Mouse (Mus musculus) left cerebral cortex, postnatal 25 days (tissue): Measurements from ENCODE around the gene Ift43. TPM values are rescaled to one million over a fixed set of nuclear protein-coding genes. Genes with fewer than 3 reads are reported as not detected.

Experiments used
- DNase-seq, 2 experiments: peaks; one replicate each; pipeline ENCODE4 v3.0.0; 2022; ENCODE audit warnings: low spot score in 2 of 2, mixed read lengths in 1 of 2
- intact Hi-C: fragments of 180-260 bp; cut with DNase I; formaldehyde crosslinking; loops from one replicate; pipeline ENCODE4 v1.15.1; 2025
- total RNA-seq, 2 experiments: library from RNA; stranded (reverse); gene quantifications; 2 replicates each; pipeline ENCODE4 v1.2.3; 2021

Ift43 gene
- total RNA-seq, 2 experiments from 2014 or later = 11.7 to 13.1 TPM

DNA sequence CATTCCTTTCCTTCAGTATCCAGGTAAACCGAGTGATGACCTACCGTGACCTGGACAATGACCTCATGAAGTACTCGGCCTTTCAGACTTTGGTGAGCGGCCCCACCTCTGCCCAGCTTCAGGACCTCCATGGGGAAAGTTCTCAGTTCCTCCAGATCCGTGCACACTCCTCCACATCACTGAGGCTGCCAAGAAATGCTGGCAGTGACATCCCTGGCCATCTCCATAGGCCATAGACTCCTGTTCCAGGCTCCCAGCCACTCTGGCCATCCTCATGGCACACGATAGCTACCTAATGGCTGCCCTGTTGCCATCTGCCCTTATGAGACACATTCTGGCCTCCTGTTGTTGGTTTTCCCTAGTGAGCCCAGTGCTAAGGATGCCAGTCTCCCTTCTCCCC is 79.1 kb downstream of the Ift43 start:
- no peak for DNase-seq
- intact Hi-C loops = no loop called here

DNA sequence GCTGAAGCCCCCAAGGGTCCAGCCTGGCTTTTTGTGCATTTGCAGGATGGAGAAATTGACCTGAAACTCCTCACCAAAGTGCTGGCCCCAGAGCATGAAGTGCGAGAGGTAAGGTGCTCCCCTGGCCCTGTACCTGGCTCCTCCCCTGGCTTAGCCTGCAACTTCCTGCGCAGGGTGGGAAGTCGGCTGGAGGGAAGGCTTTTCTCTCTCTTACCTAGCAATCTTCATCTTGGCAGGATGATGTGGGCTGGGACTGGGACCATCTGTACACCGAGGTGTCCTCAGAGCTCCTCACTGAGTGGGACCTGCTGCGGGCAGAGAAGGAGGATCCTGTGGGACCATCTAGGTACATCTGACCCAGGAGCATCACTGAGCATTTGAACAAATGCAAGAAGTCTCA is 79.6 kb downstream of the Ift43 start:
- intact Hi-C loops = no loop called here
- DNase-seq = no peak

DNA sequence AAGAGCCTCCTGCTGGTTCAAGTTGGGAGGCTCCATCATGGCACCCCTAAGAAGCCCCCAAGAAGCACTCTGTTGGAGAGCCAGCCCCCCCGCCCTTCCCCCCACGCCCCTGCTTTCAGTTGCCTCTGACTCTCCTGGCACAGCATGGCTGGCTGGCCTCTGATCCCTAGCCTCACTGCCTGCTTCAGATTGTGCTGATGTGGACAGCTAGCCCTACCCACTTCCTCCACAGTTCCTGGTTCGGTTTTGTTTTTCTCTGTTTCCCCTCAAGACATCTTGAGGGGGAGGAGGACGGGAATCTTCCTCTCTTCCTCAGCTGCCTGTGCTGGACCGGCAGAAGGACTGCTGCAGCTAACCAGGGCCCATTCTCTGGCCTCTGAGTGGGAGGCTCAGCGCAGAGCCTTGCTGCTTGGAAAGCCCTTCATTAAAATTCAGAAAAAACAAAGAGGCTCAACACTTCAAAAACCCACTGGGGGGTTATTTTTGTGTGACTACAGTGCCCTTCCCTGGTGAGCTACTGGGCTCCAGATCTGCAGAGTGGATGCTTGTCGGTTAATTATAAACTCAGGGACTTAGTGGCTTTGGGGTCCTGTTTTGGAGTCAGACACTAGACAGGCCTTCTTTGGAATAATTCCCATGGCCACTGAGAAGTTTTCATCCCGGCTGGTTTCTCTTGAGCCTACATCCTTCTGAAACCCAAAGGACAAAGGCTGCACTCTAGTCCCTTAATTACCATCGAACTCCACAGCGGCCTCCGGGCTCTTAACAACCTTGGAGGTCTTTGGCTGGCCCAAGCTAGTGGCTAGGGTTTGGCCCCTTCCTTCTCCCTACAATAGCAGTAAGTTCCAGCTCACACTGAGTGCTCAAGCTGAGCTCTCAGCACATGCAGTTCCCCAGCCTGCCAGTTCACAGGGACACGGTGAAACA is 80.8 kb downstream of the Ift43 start:
- DNase-seq = peak; percentile 25 to 36
- intact Hi-C loops = no loop called here

DNA sequence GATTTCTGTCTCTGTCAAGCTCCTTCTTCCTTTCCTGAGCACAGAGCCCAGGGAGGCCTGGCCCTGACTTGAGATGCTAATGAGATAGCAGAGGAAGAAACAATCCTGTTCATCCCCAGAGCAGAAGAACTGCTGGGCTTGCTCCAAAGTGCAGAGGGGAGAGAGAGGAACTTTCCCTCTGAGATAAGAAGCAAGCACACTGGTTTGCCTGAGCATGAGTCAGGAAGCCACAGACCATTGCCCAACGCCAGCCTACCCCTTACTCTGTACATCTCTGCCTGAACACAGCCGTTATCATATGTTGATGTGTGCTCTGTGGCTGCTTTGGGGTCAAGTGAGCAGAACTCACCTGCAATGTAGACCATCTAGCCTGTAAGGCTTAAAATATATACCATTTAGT is 83.9 kb downstream of the Ift43 start:
- DNase-seq = no peak
- intact Hi-C loops = no loop called here

DNA sequence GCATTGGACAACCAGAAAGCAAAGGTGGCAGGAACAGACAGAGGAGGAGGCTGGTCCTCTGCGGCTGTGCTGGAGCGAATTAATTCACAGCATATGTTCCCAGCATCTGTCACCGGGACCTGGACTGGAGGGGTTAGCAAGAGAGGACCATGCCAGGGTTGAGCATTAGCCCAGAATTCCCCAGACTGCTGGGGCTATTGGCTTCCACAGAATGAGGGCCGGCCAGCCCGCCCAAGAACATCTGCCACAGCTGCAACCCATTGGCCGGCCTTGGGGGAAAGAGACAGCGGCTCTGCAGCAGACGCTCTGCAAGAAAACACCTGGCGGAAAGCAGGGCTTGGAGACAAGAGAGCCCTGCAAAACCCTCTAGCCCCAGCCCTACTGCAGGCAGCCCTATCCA is 84.7 kb downstream of the Ift43 start:
- no peak for DNase-seq
- intact Hi-C loops = no loop called here

DNA sequence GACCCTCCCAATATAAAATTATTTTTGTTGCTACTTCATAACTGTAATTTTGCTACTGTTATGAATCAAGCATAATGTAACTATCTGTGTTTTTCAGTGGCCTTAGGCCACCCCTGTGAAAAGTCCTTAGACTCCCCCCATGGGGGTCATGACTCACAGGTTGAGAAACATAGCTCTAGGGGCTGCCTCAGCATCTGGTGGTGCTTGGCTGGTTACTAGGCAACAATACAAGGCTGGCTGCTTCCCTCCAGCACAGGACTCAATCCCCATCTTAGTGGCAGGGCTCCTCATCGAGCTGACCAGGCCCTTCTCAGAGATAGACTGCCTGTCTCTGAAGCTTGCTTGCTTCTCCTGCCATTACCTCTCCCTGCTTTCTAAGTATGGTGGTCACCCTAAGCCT is 86.4 kb downstream of the Ift43 start:
- no peak for DNase-seq
- intact Hi-C loops = no loop called here

DNA sequence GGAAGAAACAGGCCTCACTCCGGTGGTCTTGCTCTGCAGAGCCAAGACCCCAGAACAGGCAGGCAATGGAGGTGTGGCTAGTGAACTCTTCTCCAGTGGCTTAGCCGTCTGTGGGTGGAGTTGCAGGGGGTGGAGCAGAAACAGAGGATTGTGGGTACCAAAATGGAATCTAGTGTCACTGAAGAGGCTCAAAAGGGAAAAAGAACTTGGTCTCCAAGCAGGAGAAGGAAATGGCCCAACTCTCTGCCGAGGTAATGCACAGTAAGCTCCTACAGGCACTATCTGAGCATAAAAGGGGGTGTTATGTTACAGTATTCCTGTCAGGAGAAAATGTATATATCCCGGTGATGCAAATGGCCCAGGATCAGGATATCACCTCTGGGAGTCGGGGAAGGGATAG is 86.9 kb downstream of the Ift43 start:
- no peak for DNase-seq
- intact Hi-C loops = no loop called here

DNA sequence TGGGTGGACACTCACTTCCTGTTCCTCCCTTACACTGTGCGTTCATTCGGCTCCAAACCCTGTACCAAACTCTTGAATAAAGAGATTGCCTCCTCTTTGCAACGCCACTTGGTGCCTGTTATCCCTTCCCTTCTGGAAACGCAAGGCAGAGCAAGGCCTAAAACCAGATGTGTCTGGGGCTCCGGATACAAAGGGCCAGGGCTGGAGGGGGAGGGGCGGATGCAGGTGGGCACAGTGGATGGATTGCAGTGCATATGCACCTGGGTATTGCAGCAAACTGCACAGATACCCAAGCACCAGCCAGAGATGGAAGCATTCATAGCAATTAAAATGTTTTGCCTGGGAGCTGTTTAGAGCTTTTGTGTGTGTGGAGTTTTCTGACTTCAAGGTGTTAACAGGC is 91.0 kb downstream of the Ift43 start:
- intact Hi-C loops = no loop called here
- DNase-seq = no peak

DNA sequence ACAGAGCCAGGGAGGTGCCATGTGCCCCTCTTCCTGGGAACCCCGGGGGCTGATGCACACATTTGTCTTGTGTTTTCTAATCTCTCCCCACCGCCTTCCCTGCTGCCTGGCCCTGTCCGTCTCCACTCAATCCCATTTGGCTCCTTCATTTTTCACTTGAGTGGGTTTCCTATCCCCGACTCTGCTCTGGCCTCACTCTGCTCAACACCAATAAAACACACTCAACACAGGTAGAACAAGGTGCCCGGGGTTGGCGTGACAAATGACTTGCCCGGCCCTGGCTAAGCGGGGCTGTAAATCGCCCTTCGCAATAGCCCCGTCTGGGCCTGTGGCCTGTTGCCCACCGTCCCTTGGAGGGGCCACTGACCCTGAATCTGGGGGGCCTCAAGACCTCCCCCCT is 92.0 kb downstream of the Ift43 start:
- intact Hi-C loops = no loop called here

DNA sequence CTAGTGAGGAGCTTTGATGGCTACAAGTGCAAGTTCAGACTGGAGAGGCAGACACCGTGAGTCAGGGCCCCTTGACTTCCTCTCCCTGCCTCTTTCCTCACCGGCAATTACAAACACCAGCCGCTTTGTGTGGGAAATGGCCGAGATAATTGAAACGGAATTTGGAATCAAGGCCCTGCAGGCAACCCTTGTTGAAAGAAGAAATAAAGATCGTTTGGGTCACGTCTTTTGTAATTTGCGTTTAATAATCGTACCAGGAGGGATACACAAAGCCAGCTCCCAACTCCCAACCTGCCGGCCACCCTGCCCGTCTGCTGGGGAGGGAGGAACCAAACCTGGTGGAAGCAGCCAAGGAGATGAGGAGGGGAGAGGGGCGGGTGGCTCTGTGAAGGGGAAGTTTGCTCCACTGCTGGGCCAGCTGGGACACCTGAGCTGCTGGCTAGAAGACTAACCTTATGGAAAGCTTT is 93.2 kb downstream of the Ift43 start:
- intact Hi-C loops = no loop called here
- DNase-seq = no peak

More for the DNA sequence above, 92.0 kb downstream of the Ift43 start:
- no peak for DNase-seq

DNA sequence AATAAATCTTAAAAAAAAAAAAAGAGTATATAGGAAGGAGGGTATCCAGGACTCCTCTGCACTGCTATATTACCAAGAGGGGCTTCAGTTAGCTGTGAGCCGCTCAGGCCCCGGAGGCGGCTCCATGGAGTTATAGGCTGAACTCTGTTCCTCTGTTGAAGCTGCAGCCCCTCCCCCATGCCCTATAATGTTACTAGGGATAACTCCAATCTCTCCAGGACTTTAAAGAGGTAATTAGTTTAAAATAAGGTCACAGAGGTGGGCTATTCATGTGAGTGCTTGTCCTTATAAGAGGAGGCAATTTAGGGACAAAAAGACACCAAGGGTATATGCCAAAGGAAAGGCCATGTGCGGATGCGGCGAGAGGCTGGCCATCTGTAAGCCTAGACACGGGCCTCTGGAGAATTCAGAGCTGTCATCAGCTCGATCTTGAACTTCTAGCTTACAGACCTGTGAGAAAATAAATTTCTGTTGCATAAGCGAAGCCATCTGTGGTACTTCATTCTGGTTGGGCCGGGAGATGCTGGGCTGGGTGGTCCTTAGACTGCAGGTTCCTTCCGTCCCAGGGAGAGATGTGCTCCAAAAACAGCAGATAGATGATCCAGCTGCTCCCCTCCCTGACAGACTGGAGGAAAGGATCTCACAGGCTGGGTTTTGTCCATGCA is 94.5 kb downstream of the Ift43 start:
- intact Hi-C loops = no loop called here
- no peak for DNase-seq

DNA sequence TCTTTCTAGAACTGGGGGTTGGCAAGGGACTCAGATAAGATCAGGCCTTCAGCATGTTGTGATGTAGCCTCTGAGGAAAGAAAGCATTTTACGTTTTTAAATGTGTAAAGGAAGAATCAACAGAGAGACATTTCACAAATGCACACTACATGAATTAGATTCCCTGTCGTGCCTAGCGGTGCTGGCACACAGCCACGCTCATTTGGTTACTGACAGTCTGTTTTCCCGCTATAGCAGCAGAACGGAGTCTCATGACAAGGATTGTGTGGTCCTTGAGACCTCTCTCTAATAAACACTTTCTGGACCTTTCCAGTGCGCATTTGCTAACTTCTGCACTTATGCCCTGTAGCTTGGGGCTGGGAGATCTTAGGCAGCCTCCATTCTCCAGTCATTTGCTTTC is 96.9 kb downstream of the Ift43 start:
- peak; percentile 35 to 40 for DNase-seq
- intact Hi-C loops = no loop called here

DNA sequence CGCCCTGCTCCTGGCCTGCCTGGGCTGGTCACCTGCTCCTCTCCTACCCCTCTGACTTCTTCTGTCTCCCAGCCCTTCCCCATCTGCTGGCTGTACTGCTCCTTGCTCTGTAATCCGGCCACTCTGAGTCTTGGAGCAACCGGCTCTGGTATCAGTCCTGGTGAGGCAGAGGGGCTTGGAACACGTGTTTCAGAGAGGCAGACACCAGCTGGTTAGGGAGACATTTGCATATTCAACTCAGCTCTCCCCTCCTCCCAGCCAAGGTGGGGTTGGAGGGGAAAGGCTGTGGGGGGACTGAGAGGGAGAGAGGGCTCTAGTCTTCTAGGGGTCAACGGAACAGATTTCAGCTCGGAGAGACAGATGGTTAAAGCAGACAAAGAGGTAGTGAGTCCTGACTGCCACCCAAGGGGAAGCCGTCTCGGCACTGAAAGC is 99.0 kb downstream of the Ift43 start:
- no peak for DNase-seq
- intact Hi-C loops = no loop called here

DNA sequence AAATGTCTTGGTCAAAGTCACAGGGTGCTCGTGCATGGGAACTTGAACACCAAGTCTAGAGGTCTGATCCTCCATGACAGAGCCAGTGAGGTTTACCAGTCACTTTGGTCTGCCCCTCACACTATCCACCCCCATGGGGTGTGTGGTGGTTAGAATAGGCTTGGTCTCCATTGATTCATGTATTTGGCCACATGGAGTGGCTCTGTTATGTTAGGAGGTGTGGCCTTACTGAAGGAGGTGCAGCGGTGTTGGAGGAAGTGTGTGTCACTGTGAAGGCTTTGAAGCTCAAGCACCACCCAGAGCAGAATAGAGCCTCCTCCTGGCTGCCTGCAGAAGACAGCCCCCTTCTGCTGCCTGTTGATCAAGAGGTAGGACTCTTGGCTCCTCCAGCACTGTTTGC is 99.5 kb downstream of the Ift43 start:
- intact Hi-C loops = no loop called here
- DNase-seq = no peak

DNA sequence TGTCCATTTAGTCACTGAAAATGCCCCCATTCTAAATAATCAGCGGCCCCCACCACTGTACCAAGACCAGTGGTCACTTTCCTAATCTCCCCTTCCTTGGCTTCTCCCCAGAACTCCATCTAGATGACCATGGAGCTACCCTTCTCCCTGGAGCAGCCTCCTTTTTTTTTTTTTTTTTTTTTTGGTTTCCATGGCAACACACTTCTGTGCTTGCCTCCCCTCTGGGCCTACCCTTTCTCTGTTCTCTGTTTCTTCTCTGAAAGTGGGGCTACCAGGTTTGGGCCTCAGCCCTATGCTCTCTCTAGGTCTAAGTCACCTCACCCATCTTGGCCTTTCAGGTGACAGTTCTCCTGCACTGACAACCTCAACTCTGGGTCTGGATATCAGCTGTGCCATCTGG is 100.1 kb downstream of the Ift43 start:
- intact Hi-C loops = no loop called here
- no peak for DNase-seq

DNA sequence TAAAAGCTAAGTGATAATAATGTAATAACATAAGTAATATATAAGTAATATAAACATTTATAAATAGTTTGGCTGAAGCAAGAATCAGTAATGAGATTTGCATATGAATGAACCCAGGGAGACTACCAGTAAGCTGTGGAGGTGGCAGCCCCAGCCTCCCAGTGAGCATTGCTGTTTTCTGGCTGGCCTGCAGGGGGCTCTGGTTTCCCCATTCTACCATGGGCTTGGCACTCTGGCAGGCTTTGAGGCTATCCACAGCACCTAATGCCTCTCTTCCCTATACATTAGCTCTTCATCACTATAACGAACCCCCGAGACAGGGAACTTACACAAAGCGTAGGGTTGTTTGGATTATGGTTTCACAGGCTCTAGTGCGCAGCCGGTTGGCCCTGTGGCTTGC is 105.8 kb downstream of the Ift43 start:
- intact Hi-C loops = no loop called here
- peak; percentile 28 to 35 for DNase-seq

DNA sequence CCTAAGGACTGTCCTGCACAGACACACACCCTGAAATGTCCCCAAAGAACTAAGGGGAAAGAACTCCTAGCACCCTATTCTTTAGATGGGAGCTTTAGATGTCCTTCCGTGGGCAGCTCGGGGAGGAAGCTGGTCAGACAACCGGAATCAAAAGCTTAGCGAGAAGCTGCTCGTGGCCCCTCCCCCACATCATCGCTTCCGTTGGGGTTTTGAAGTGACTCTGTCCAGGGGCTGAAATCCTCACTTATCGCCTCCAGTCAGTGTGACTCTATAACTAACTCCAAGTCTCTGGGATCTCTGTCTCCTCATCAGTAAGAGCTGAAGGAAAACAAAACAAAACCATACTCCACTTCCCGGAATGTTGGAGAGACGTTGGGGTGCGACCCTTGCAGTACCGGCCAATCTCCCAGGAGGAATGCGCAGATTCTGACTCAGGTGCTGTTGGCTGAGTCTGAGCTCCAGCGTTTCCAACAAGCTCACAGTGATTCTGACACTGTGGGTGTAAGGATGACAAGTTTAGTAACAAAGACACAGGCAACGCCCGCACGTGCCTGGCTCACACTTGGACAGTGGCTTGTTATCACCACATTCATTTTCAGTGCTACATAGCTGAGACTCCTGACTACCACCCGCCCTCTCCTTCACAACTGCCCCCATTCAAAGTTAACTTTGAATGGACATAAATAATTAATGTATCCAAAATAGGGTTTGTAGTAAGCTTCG is 107.4 kb downstream of the Ift43 start:
- intact Hi-C loops = no loop called here
- peak; percentile 28 to 79 for DNase-seq

DNA sequence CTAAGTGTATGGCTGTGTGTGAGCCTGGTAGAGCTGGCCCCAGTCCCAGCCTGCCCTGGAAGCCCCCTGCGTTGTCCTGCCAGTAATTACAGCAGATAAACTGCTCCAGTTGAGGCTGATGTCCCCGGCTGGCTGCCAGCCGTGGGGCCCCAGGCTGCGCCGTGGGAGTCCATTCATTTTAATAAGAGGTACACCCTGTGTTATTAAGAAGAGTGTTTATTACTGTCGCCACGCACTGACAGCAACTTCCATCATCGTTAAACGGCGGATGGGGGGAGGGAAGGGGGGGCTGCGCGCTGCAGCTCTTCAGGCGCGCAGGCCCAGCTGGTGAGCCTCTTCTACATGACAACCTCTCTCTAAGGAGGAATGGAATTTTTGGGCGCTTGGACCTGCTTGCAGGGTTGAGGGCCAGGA is 109.7 kb downstream of the Ift43 start:
- no peak for DNase-seq
- intact Hi-C loops = no loop called here

DNA sequence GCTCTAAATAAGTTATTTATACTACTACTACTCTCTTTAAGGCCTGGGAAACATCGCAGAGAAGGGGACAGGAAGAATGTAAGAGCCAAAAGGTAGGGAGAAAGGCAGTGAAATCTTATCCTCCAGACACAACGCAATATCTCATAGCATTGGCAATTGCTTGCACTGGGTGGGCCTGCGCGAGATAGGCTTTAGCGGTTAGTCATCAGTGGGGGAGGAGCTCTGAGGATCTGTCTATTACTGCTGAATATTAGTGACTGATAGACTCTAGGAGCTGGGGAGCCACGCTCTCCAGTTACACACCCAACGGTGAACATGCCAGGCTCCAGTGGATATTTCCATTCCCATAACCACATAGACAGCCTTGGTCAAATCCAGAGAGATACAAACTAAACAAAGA is 114.6 kb downstream of the Ift43 start:
- intact Hi-C loops = no loop called here
- no peak for DNase-seq

DNA sequence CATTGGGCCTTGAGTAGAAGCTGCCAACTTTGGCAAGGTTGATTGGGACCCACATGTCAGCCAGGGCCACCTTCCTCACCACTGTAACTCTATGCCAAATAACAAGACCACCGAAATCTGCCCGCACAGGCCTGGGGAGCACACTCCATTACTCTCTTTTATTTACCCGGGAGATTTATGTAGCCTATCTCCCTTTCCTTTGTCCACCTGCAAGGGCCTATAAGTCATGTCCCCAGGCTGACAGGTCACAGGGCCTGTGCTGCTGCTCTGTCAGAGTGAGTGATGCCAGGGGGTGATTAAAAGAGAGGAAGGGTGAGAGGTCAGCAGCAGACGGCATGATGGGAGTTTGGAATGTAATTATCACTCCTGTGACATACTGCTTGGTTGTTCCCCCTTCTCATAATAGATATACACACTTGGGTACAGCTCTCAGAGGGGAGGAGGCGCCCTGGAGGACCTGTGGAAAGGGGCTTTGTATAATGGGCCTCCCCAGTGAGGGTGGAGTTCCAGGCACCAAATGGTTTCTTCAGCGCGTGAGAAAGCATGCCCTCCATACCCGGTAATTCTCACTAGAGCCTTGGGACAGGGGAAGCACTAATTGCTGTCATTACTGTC is 121.2 kb downstream of the Ift43 start:
- intact Hi-C loops = no loop called here
- DNase-seq = no peak
